Mouse (Mus musculus): ENCODE data around the gene Ptprg.

The Ptprg gene

GRCm38 (mm10) chr14:11553273-11553665, at the start of gene Ptprg:
TSS of gene Ptprg (plus strand) at chr14:11553532.
- no peak for DNase-seq (ENCODE audit: low read depth)

GRCm38 (mm10) chr14:11503803-11504365, 49.4 kb upstream of the Ptprg start:
- no peak for DNase-seq (ENCODE audit: low read depth)

- no peak for DNase-seq (ENCODE audit: low read depth)
Measured at GRCm38 (mm10) chr14:11510173-11510572, 43.2 kb upstream of the Ptprg start.

- no peak for DNase-seq (ENCODE audit: low read depth)
Measured at GRCm38 (mm10) chr14:11519171-11519570, 34.2 kb upstream of the Ptprg start.

GRCm38 (mm10) chr14:11523052-11523451, 30.3 kb upstream of the Ptprg start:
- no peak for DNase-seq (ENCODE audit: low read depth)

- no peak for DNase-seq (ENCODE audit: low read depth)
Measured at GRCm38 (mm10) chr14:11529591-11529990, 23.7 kb upstream of the Ptprg start.

GRCm38 (mm10) chr14:11534456-11534855, 18.9 kb upstream of the Ptprg start:
- no peak for DNase-seq (ENCODE audit: low read depth)

DNA sequence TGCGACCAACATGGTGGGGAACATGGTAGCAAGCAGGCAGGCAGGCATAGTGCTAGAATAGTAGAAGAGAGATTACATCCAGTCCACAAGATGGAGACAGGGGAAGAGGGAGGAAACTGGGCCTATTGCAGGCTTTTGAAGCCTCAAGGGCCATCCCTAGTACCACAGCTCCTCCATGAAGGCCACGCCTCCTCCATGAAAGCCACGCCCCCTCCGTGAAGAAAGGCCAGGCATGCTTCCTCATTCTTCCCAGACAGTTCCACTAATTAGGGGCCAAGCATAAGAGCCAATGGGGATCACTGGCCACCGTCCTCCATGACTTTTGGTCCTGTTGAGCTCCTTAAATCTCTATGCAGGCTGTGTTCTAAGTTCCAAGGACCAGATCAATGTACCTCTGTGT, 17.2 kb upstream of the Ptprg start:
- no peak for DNase-seq (ENCODE audit: low read depth)

DNA sequence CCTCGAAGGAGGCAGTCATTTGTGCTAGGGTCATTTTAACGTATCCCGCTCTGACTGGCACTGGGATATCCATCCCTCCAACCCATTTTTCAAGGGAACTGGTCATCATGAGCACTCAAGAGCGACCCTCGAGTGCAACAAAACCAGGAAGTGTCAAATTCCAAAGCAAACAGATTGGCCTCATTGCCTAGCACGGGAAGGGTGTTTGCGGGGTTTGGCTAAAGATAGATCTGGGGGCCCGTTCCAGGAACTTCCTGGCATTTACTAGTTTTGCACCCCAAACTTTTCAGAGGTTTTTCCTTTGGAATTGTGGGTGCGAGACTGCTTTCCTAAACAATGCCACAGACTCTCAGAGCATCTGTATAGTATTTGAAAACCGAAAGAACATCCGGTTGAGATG, 1.4 kb upstream of the Ptprg start:
- DNase-seq (ENCODE audit: low read depth), result no peak

- DNase-seq (ENCODE audit: low read depth), result no peak
Measured at GRCm38 (mm10) chr14:11552521-11553272, 635 bp upstream of the Ptprg start.

- no peak for DNase-seq (ENCODE audit: low read depth)
Measured at GRCm38 (mm10) chr14:11553679-11554305, 460 bp downstream of the Ptprg start.

GRCm38 (mm10) chr14:11554306-11555041, 1.1 kb downstream of the Ptprg start:
- DNase-seq (ENCODE audit: low read depth), result no peak

DNA sequence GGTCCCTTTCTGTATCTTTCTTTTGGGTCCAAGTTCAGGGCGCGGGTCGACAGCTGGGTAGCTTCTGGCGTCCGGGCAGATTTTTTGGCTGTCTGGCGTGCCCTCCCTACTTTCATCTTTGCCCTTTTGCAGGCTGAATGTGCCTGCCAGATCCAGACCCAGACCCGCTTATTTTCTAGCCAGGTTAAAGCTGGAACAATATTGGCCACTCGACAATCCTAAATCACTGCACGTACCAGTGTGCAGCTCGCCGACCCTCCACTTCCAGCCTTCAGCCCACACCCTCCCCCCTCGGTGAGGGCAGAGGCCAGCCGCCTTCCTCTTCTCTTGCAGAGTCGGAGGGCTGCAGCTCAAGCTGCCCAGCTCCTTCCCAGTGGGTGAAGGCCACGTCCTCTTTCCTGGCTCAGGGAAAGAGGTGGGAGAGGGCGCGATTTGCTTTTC, 1.7 kb downstream of the Ptprg start:
- DNase-seq (ENCODE audit: low read depth), result no peak

DNA sequence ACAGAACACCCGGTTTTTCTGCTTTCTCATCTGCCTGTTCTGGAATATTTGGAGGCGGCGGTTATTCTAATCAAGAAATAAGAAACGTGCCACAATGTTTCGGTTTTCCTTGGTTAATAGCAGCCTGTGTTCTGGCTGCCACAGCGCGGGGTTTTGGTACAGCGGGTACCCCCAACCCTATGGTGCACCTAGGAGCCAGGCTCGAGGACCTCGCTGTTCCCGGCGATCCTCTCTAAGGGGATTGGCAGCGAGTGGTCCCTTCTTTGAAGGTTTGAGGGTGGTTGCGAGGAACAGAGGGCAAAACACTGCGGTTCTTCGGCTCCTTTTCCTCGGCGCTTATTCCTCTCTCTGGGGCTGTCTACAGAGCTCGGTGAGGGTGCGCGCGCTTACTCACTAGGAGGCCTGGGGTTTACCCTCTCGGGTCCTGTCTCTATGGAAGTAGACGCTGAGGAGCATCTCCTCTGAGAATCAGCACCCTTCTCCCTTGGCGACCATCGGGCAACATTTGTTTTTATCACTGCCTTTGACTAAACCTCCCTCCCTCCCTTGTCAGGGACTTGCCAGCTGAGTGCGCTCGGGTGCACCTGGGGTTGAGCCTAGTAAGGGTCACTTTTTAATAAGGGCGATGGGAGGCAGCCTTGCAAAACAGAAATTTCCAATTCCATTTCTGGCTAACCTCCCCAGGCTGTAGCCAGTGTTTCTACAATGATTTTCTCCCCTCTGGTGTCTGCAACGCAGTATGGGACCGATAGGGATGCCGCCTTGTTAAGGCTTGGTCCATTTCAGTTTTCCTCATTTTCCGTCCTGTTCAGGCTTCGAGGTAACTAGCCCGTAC, 2.4 kb downstream of the Ptprg start:
- no peak for DNase-seq (ENCODE audit: low read depth)

DNA sequence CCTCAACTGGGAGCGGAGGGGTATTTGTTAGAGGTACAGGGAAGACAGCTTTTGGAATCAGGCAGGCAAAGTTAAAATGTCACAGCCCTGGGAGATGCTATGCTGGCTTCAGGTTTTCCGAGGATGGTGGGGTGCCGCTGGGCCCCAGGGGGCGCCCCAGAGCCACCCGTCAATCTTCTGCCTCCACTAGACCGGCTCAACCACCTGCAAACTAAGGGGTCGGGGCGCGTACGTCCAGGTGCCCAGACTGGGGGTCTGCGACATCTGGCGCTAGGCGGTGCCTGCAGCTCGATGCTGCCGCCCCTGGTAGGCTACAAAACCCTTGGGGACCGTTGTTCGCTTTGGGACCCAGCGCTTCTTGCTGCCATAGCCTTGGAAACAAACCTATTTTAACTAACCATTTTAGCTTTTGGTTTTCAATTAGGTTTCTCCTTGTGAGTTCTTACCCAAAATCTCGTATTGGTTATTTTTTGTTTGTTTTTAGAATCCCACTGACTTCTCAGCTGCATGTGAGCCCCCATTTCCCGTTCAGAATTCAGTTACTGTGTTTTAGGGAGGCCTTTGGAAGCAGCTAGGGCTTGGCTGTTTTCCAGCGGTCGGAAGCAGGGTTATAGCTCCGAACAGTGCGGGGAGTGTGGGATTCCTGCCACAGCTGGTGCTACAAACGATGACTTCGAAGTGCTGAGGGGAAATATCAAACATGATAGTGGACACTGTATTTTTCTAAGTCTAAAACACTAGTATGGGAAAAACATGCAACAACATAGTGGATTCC, 3.2 kb downstream of the Ptprg start:
- DNase-seq (ENCODE audit: low read depth), result no peak

DNA sequence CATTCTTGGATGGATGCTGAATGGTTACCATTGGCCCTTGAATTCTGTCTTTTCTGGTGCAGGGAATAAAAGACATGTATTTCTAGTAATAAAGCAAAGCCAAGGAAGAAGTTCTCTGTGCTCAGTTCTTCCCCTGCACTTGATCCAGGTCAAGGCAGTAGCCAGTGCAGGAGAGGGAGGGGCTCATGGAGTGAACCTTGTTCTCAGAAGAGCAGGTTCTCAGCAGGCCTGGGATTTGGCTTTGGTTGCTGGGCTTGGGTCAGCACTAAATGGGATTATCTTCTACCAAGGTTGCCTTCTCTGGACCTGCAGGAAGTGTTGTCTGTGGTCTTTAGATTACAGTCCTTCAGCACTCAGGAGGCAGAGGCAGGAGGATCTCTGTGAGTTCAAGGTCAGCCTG, 5.2 kb downstream of the Ptprg start:
- DNase-seq (ENCODE audit: low read depth), result no peak

- no peak for DNase-seq (ENCODE audit: low read depth)
Measured at GRCm38 (mm10) chr14:11560641-11561232, 7.4 kb downstream of the Ptprg start.

DNA sequence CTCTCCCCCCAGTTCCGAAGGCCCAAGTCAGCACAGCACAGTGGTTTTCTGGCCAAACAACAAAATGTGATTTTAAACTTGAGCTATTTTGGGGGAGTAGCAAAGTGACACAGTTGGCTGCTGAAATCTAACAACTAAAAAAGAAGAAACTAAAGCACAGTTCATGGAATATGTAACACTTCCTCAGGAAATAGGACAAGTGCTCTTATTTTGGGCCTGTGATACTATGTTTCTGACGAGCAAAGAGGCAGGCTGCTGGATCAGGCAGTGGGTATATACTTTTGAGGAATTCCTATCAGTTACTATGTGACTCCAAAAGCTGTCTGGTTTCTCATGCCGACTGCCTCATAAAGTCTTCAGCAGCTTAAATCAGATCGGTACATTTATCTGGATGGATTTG, 8.1 kb downstream of the Ptprg start:
- no peak for DNase-seq (ENCODE audit: low read depth)

DNA sequence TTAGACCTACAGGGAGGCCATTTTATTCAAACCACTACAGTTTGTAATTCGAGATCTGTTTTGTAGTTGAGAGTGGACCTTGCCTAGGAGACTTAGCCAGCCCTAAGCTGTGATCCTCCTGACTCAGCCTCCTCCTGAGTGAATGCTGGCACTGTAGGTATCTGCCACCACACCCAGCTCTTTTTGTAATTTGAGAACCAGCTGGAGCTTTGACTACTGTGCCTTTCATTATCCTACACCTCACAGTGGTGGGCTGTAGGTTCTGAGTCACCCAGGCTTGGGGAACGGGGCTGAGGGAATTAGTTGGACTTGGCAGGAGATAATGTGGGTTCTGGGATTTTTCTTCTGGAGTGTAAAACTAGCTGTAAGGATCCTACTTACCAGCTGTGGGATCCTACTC, 9.5 kb downstream of the Ptprg start:
- no peak for DNase-seq (ENCODE audit: low read depth)

GRCm38 (mm10) chr14:11563656-11564055, 10.3 kb downstream of the Ptprg start:
- DNase-seq (ENCODE audit: low read depth), result no peak

DNA sequence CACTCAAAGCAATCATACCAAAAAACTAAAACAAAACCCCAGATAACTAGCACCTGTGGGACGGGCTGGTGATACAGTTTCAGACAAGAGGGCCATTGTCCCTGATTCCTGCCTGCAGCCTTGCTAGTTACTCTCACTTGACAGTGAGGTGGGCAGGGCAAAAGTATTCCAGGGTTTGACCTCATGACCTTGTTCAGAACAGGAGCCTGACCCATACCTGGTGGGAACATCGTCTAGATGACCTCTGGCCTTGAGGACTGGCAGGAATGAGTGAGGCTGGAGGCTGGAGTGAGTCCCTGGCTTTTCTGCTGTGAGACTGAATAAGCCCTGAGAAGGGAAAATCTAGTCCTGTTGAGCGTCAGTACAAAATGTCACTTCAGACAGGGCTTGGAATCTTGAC, 11.1 kb downstream of the Ptprg start:
- no peak for DNase-seq (ENCODE audit: low read depth)

Measured in naive thymus-derived CD4-positive, alpha-beta T cell, adult 2 months (primary cell).